In genomic region chr17:10316446-10316845, GRCm38 (mm10) we compare ENCODE assay signal across 8 mouse cellular contexts. TPM values are rescaled to one million over a fixed set of nuclear protein-coding genes. Genes with fewer than 3 reads are reported as not detected.
A peak's percentile ranks its signal among the peaks of the same experiment; 100 is the strongest.
DNase-seq lines count a peak whose midpoint lies in the region; ATAC-seq and TF ChIP-seq lines count a peak whose summit lies in the region.

No protein-coding gene starts in this region.

- WGBS in heart, embryonic 13.5 days = 0% methylated on average over 1 of the region's 1 CpGs
- 6% methylated on average over 1 of the region's 1 CpGs for WGBS in hindbrain, embryonic 11.5 days
- WGBS in macrophage (ENCODE audit: missing documents) = 0% methylated on average over 1 of the region's 1 CpGs

- no peak for TF ChIP-seq RAD21 in MEL (IDR thresholded peaks at IDR 0.05; ENCODE audit: low read depth, low read length)

- intact Hi-C loops in heart, postnatal 14 days (cut with DNase I) = loop anchor here (2.0 to 5.0 kb wide), 7 partner anchors 222 to 1149 kb away; no protein-coding TSS in a partner anchor

- no peak for DNase-seq in heart, postnatal 14 days
- peak; percentile 35 for DNase-seq in MEL (ENCODE audit: low read depth, low spot score)
- no peak for DNase-seq in hindbrain, embryonic 11.5 days (ENCODE audit: low spot score)
- no peak for DNase-seq in testis, postnatal 10 days (ENCODE audit: low spot score)
- DNase-seq in cerebellum, postnatal 25 days = no peak
- DNase-seq in layer of hippocampus, postnatal 14 days (ENCODE audit: low spot score in 2 of 2) = no peak

- H3K4me2 ChIP-seq in heart, embryonic 13.5 days = peak overlapping the region; percentile 68
- peak overlapping the region; percentile 41 for H3K4me2 ChIP-seq in hindbrain, embryonic 11.5 days (replicated peaks; ENCODE audit: low read depth, low read length)

- TF ChIP-seq EP300 in MEL (IDR thresholded peaks at IDR 0.05; ENCODE audit: low read depth in 1 of 2, low read length in 2 of 2) = no peak

- H3K79me2 ChIP-seq in MEL (ENCODE audit: control insufficient read depth, insufficient read depth, low read length, poor library complexity) (peaks cover 54% of the 10 kb centered on the region), macrophage (ENCODE audit: inconsistent target) (peaks cover 79% of the 10 kb centered on the region)

- no peaks in the 10 kb centered on the region for H3K36me3 ChIP-seq in heart, embryonic 13.5 days
- peaks cover 0 to 35% of the 10 kb centered on the region in 2 experiments; a peak in 3 of 4 replicates for H3K36me3 ChIP-seq in MEL (ENCODE audit: control insufficient read depth in 1 of 2, insufficient read depth in 2 of 2, low read length in 2 of 2)
- H3K36me3 ChIP-seq in hindbrain, embryonic 11.5 days (ENCODE audit: control insufficient read depth, insufficient read depth, low read length) = no peaks in the 10 kb centered on the region
- no peaks in the 10 kb centered on the region for H3K36me3 ChIP-seq in macrophage (ENCODE audit: inconsistent target)

- H3K9ac ChIP-seq in heart, embryonic 13.5 days = peak overlapping the region; percentile 87
- H3K9ac ChIP-seq in MEL (ENCODE audit: control insufficient read depth, low read depth, low read length, poor library complexity, severe bottlenecking) = peak overlapping the region; percentile 29; the same call in 1 of the 2 replicates
- peak overlapping the region; percentile 32 for H3K9ac ChIP-seq in hindbrain, embryonic 11.5 days (ENCODE audit: low read depth, low read length)

- H3K4me3 ChIP-seq in heart, embryonic 13.5 days = peak overlapping the region; percentile 95
- H3K4me3 ChIP-seq in MEL (ENCODE audit: control insufficient read depth in 1 of 2, insufficient read depth in 1 of 2, low read depth in 2 of 2, low read length in 2 of 2) (peak overlapping the region in 1 of 2 experiments; percentile 85; a peak in 3 of 4 replicates), macrophage (ENCODE audit: inconsistent target) (peak overlapping the region; percentile 87)
- H3K4me3 ChIP-seq in hindbrain, embryonic 11.5 days (ENCODE audit: low read depth, low read length) = peak overlapping the region; percentile 36

- H3K27ac ChIP-seq in heart, embryonic 13.5 days (replicated peaks) = peak overlapping the region; percentile 88
- H3K27ac ChIP-seq in MEL (ENCODE audit: control insufficient read depth, low read depth, low read length) (no peak overlapping the region), macrophage (no peak overlapping the region)
- H3K27ac ChIP-seq in hindbrain, embryonic 11.5 days (ENCODE audit: low read depth, low read length) = peak overlapping the region; percentile 51

- TF ChIP-seq CTCF in MEL (IDR thresholded peaks at IDR 0.05 in 2 of 3, conservative IDR thresholded peaks at IDR 0.05 in 1 of 3; ENCODE audit: control insufficient read depth in 1 of 3, insufficient read depth in 1 of 3, low read depth in 2 of 3, low read length in 3 of 3, poor library complexity in 1 of 3, severe bottlenecking in 1 of 3) = no peak

- H3K9me3 ChIP-seq in heart, embryonic 13.5 days = no peaks in the 10 kb centered on the region
- H3K9me3 ChIP-seq in MEL (replicated peaks; ENCODE audit: insufficient read depth, low read length) = no peaks in the 10 kb centered on the region
- no peaks in the 10 kb centered on the region for H3K9me3 ChIP-seq in hindbrain, embryonic 11.5 days (ENCODE audit: control insufficient read depth, low read length)

- ATAC-seq in heart, embryonic 13.5 days (ENCODE audit: extremely low read depth, insufficient number of reproducible peaks, low FRiP score, low TSS enrichment) = no peak
- ATAC-seq in hindbrain, embryonic 11.5 days (ENCODE audit: low FRiP score) = no peak

- TF ChIP-seq POLR2A in MEL (IDR thresholded peaks at IDR 0.05; ENCODE audit: control insufficient read depth in 1 of 2, insufficient read depth in 1 of 2, low read depth in 1 of 2, low read length in 2 of 2, poor library complexity in 1 of 2) = no peak

- peaks cover 29% of the 10 kb centered on the region for H3K4me1 ChIP-seq in heart, embryonic 13.5 days
- H3K4me1 ChIP-seq in MEL (ENCODE audit: control insufficient read depth in 1 of 2, insufficient read depth in 2 of 2, low read length in 2 of 2) = peaks cover 6 to 15% of the 10 kb centered on the region in 2 experiments
- no peaks in the 10 kb centered on the region for H3K4me1 ChIP-seq in hindbrain, embryonic 11.5 days (replicated peaks; ENCODE audit: control insufficient read depth, insufficient read depth, low read length)

- H3K27me3 ChIP-seq in heart, embryonic 13.5 days (replicated peaks) = no peaks in the 10 kb centered on the region
- H3K27me3 ChIP-seq in MEL (ENCODE audit: control insufficient read depth in 1 of 2, insufficient read depth in 2 of 2, low read length in 2 of 2) = no peaks in the 10 kb centered on the region
- H3K27me3 ChIP-seq in hindbrain, embryonic 11.5 days (ENCODE audit: control insufficient read depth, insufficient read depth, low read length) = no peaks in the 10 kb centered on the region

TF ChIP-seq in MEL, 35 proteins besides CTCF, POLR2A, EP300 and RAD21:
- TF ChIP-seq CHD1 (IDR thresholded peaks at IDR 0.05; ENCODE audit: low read depth, low read length) = 0 out of 2 replicates have a peak, but pooled peaks have one; percentile 17
- no peak for TF ChIP-seq ZMIZ1 (IDR thresholded peaks at IDR 0.05; ENCODE audit: low read depth, low read length)
- no peak for TF ChIP-seq MYB (IDR thresholded peaks at IDR 0.05; ENCODE audit: low read depth, low read length)

RNA-seq across cellular contexts. Expression of gene Qk, which starts 3.2 kb away (rescaled TPM):
- polyA plus RNA-seq in heart, embryonic 13.5 days (2015; fragmentation: Nextera tagmentation; extraction: Ambion mirVana) = 32.9 and 37.0 TPM in 2 replicates
- 100 to 1,000 TPM; 417 to 428 TPM for total RNA-seq in heart, postnatal 14 days (2021)
- total RNA-seq in MEL (2012; rRNA removed) = 58.4 and 61.5 TPM in 2 replicates
- 1,000 to 10,000 TPM in 1 of 2 experiments, 100 to 1,000 TPM in 1; 128 to 1,938 TPM for polyA plus RNA-seq in MEL (2012; ENCODE audit: insufficient read depth in 1 of 2, insufficient read length in 2 of 2, low read depth in 1 of 2, low replicate concordance in 2 of 2, missing spikeins in 1 of 2)
- 64.2 and 76.5 TPM in 2 replicates for polyA plus RNA-seq in hindbrain, embryonic 11.5 days (2014; fragmentation: Nextera tagmentation; extraction: Ambion mirVana)
- 100 to 1,000 TPM in 24 of 26 experiments, 10 to 100 TPM in 2; 75.0 to 266 (median 162) TPM for total RNA-seq in macrophage (2018; cell fraction: chromatin; rRNA removed)
- total RNA-seq in macrophage (2018; cell fraction: cytosol; rRNA removed) = 100 to 1,000 TPM; 125 to 281 (median 187) TPM
- total RNA-seq in macrophage (2018; cell fraction: nucleus; rRNA removed) = 100 to 1,000 TPM; 133 to 383 (median 214) TPM
- polyA plus RNA-seq in macrophage (2018) = 115 to 166 TPM (median 122 TPM) in 3 replicates
- total RNA-seq in layer of hippocampus, postnatal 14 days (2021) = 100 to 1,000 TPM; 480 to 495 TPM

Comparison
In these comparisons a context has a peak if more than half of its experiments do, and no peak if none do; other contexts are left out.
1. H3K27ac ChIP-seq: peak in heart, embryonic 13.5 days (single experiment) and hindbrain, embryonic 11.5 days (single experiment); none in MEL (single experiment) and macrophage (single experiment).
2. H3K9ac ChIP-seq: peak in every context shown above with its lines; median percentile 87 in heart, embryonic 13.5 days; 32 in hindbrain, embryonic 11.5 days; 29 in MEL.